Mouse (Mus musculus) thymus, postnatal 36 days (tissue): ENCODE measurements around the gene Timm13.

Source experiments
- DNase-seq, 2 experiments: peaks; one replicate each; pipeline ENCODE4 v3.0.0; 2022; ENCODE audit warnings: mixed read lengths in 2 of 2

The Timm13 gene

DNA sequence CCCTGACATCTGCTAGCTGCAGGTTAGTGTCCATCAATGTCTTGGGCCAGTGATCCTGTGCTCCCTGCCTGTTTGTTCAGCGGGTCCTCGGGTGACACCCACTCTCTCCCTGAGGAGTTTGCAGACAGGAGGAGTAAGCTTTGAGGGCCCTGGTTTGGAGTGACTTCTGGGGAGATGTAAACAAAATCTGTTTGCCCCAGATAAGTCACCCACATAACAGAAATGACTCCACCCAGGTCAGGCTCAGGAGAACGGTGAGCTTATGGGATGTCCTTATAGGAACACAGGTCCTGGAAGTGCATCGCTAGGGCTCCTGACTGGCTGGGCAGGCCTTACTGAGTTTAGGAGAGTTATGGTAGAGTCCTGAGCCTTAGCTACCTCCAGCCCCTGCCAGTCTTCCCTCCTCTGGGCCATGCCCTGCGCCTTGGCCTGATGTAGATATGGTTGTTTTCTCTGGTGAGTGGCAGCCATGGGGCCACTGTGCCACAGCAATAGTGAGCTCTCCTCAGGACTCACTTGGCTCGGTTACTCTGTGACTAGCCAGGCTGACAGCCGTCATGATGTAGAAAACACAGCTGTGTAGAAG is 42.3 kb downstream of the Timm13 start:
- no peak for DNase-seq

GRCm38 (mm10) chr10:80857848-80858247 is 42.9 kb downstream of the Timm13 start:
- DNase-seq = no peak

- no peak for DNase-seq
Observed at GRCm38 (mm10) chr10:80857386-80857785, 43.4 kb downstream of the Timm13 start.

- DNase-seq = no peak
Observed at GRCm38 (mm10) chr10:80856908-80857307, 43.9 kb downstream of the Timm13 start.

DNA sequence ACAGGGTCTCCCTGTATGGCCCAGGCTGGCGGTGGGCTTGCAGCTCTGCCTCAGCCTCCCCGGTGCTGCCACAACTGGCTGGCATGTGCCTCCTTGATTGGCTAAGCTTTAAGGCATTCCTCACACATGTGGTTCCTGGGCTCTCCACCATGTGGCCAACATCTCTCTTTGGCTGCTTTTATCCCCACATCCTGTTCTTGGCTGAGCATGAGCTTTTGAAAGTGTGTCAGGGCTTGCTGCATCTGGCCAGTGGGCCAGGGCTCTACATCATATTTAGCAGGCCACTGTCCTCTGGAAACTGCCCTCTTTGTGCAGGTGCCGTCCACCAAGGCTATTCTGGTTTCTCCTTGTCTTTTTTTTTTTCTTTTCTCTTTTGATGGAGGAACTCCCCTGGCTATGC is 44.5 kb downstream of the Timm13 start:
- no peak for DNase-seq

DNA sequence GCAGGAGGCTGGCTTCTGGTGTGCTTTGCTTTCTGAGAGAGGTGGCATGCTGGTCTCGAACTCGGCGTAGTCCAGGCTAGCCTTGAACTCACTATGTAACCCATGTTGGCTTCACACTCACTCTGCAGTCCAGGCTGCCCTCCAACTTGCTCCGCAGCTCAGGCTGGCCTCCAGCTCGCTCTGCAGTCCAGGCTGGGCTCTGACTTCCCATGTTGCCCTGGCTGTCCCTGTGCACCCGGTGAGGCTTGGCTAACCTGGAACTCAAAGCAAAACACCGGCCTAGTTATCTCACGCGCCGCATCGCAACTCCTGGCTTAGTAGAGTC is 45.1 kb downstream of the Timm13 start:
- no peak for DNase-seq

GRCm38 (mm10) chr10:80854913-80855748 is 45.6 kb downstream of the Timm13 start, which contains the start of the genes Lsm7 and Sppl2b:
Gene Lsm7, minus strand, starts transcription at chr10:80855209.
Gene Sppl2b, plus strand, starts transcription at chr10:80855275.
- peak; percentile 97 to 98 for DNase-seq
